Mouse (Mus musculus) natural killer cell, adult 2 months (primary cell): ENCODE results near the gene Ercc2.
A peak's percentile ranks its signal among the peaks of the same experiment; 100 is the strongest.

Experiments used
- DNase-seq, 2 experiments: peaks; one replicate each; pipeline ENCODE4 v3.0.0; 2022; ENCODE audit warnings: low spot score in 2 of 2

The Ercc2 gene

DNA sequence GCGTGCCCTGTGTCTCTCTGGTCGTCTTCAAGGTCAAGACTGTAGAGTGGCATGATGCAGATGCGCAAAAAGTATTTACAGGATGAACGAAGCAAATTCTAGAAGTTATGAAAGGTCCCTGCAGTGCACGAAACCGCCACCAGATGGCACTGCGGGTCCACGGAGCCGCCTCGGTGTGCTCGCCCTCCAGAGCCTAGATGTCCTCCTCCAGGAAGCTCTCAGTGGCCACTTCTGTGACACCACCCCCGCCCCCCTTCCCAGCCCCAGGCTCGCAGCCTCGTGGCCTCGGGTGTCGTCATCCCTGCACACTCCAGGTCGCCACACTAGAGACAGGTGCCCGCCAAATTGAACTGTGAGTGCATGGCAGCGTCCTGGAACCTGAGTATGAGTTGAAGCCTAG is 23.6 kb downstream of the Ercc2 start:
- DNase-seq, result peak; percentile 83 to 87

DNA sequence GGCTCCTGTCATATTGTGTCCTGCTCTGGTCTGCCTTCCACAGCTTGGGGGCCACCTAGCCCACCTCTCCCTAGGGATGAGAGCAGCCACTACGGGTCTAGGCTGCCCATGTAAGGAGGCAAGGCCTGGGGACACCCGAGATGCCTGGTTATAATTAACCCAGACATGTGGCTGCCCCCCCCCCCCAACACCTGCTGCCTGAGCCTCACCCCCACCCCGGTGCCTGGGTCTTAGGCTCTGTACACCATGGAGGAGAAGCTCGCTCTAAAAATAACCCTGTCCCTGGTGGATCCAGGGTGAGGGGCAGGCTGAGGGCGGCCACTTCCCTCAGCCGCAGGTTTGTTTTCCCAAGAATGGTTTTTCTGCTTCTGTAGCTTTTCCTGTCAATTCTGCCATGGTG is 27.9 kb downstream of the Ercc2 start:
- no peak for DNase-seq

DNA sequence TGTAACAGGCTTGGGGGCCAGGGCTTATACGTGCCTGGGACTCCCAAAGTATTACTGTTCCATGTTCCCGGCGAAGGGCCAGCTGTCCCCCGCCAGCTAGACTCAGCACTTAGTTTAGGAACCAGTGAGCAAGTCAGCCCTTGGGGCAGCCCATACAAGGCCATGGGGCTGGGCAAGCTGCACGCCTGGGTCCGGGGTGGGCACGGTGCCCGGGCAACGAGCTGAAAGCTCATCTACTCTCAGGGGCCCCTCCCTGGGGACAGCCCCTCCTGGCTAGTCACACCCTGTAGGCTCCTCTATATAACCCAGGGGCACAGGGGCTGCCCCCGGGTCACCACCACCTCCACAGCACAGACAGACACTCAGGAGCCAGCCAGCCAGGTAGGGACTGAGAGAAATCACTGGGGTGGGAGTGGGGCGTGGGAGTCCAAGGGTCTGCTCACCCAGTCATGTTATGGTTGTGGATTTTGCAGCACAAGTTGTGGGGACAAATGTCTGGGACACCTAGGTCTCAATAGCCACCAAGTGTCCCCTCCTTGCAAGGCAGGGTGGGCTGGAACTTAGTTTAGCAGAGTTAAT is 29.0 kb downstream of the Ercc2 start:
- DNase-seq, result no peak

- no peak for DNase-seq
Measured at GRCm38 (mm10) chr7:19411783-19412182, 30.0 kb downstream of the Ercc2 start.

DNA sequence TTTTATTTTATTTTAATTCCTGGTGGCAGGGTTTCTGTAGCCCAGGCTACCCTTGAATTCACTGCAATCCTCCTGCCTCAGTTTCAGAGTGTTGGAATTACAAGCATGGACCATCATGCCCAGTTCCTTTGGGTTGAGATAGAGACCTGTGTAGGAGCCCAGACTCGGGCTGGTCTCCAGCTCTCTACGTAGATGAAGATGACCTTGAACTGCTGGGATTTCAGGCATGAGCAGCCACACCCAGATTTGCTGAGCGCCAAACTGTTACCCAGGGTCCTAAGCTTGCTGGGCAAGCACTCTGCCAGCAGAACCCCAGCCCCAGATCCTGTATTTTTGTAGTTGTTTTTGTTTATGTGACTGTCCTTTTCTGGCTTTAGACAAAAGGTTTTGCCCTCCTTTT is 31.7 kb downstream of the Ercc2 start:
- DNase-seq, result no peak

DNA sequence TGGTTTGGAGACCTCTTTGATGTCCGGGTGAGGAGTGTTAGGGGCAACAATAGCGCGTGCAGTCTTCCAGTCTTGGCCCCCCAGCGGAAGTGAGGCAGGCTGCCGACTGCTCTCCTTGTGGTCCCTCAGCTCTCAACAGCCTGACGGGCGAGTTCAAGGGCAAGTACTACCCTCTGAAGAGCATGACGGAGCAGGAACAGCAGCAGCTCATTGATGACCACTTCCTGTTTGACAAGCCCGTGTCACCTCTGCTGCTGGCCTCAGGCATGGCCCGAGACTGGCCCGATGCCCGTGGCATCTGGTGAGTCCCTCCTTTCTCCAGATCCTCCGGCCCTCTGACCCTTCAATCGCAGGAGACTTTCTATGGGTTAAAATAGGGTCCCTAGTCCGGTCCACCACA is 34.8 kb downstream of the Ercc2 start:
- peak; percentile 18 to 36 for DNase-seq

- DNase-seq, result no peak
Measured at GRCm38 (mm10) chr7:19420121-19420520, 38.3 kb downstream of the Ercc2 start.

DNA sequence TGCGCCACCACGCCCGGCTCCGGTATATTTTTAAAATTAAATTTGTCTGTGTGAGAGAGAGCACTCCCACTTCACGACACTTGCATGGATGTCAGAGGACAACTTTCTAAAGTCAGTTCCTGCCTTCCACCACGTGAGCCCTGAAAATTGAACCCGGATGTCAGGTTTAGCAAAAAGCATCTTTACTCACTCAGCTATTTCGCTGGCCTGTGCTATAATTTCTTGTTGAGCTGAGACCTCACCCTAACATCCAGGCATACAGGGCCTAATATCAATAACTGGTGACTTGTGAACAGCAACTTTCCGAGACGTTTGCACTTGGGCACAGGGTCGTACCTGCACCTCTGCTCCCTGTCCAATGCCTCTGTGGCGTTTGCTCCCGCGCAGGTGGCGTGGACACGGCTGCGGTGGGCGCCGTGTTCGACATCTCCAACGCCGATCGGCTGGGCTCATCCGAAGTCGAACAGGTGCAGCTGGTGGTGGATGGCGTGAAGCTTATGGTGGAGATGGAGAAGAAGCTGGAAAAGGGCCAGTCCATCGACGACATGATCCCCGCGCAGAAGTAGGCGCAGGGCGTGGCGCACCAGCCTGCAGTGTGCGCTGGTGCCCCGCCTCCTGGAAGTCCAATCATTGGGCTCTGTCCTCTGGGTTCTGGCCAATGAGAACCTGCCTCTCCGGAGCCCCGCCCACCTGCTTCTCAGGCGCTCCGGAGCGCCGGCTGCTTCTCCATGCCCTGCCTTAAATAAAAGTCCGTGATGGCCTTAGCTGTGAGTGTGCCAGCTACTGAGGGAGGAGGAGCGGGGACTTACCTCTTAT is 39.2 kb downstream of the Ercc2 start:
- peak; percentile 63 to 79 for DNase-seq

DNA sequence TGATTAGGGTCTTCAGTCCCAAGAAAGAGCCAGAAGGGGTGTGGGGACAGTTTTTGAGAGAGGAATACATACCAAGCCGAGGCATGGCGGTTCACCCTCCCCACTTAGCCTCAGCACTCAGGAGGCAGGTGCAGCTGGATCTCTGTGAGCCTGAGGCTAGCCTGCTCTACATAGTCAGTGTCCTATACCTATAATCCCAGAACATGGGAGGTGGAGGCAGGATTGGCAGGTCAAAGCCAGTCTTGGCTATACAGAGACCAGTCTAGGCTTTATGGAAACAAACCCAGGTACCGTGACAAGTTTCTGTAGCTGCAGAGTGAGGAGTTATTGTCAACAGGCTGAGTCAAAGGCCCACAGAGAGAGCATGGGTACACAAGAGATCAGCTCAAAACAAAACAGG is 41.3 kb downstream of the Ercc2 start:
- DNase-seq, result no peak

DNA sequence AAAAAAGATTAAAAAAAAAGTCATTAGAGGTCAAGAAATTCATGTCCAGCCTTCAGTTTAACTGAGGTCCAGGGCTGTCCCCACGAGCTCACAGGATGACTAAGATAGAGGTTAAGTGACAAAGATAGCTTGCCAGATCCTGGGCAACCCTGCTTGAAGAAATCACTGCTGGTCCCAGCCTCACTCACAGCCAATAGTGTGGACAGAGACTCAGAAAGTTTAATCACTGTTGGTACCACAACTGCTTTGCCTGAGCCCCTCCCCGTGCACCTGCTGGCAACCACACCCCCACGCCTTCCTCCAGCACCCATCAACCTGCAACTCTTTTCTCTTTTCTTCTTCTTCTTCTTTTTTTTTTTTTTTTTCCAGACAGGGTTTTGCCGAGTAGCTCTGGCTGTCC is 42.2 kb downstream of the Ercc2 start:
- no peak for DNase-seq

DNA sequence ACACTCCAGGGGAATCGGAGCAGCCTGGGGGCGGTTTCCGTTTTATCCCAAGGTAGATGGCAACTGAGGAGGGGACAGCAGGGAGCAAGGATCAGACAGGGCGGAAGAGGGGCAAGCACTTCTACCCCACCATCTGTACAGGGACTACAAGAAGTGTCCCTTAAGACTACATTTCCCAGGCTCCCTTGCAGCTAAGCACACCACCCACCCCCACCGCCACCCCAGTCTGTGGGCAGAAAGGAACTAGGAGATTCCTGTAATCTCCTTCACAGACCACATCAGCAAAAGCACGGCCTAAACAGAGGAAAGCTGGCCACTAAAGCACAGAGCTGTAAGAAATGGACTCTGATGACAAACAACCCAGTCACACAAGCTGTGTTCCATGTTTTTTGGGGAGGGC is 44.5 kb downstream of the Ercc2 start:
- DNase-seq, result no peak

GRCm38 (mm10) chr7:19426888-19427287 is 45.1 kb downstream of the Ercc2 start:
- DNase-seq, result no peak

DNA sequence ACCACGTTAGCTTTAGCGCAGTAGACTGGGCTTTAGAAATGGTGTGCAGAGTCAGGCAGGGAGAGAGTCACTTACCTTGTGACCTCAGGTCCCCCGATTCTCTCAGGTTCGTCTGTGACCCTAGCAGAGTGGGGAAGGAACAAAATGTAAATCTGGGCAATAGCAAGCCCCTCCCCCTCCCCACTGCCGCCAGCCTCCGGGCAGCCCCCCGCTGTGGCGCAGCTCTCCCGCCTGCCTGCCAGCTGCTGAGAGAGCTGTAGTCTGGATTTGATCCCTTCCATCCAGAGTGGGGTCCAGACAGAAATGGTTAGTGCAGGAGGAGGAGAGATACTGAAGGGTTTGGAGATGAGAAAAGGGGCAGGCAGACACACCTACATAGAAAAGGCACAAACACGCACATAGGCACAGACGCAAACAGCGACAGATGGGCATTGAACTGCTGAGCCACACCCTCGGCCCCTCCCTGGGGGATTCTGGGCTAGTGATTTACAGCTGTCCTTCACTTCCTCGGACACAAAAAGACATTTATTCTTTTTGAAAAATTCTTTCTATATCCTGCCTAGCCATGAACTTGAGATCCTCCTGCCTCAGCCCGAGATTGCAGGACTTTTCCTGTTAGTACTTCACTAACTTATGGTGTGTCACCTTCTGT is 46.3 kb downstream of the Ercc2 start:
- no peak for DNase-seq

GRCm38 (mm10) chr7:19429726-19430125 is 47.9 kb downstream of the Ercc2 start:
- no peak for DNase-seq

DNA sequence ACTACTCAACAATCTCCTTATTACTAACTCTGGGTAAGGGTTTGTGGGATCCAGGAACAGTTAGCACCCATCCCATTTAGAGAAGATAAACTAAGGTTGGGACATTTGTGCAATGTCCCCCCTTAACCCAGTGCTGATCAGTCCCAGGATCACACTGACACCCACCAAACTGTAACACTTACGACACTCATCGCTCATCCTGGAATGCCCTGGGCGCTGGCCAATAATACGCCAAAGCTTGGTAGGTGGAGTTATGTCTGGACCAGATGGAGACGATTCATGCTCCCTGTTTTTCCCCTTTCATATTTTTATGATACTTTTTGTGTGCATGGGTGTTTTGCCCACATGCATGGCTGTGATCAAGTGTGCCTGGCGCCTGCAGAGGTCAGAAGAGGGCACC is 48.6 kb downstream of the Ercc2 start:
- no peak for DNase-seq

GRCm38 (mm10) chr7:19432475-19432874 is 50.7 kb downstream of the Ercc2 start:
- no peak for DNase-seq

DNA sequence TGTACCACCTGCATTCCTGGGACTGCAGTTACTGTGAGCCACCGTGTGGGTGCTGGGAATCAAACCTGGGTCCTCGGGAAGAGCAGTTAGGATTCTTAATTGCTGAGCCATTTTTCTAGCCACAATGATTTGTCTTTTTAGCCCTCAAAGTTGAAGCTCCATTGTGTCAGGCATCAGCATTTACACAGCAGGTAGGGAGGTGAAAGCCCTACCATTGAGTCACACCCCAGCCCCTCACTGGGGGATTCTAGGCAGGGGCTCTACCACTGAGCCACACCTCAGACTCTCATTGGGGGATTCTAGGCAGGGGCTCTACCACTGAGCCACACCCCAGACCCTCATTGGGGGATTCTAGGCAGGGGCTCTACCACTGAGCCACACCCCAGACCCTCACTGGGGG is 54.5 kb downstream of the Ercc2 start:
- no peak for DNase-seq

- no peak for DNase-seq
Measured at GRCm38 (mm10) chr7:19437048-19437447, 55.2 kb downstream of the Ercc2 start.

DNA sequence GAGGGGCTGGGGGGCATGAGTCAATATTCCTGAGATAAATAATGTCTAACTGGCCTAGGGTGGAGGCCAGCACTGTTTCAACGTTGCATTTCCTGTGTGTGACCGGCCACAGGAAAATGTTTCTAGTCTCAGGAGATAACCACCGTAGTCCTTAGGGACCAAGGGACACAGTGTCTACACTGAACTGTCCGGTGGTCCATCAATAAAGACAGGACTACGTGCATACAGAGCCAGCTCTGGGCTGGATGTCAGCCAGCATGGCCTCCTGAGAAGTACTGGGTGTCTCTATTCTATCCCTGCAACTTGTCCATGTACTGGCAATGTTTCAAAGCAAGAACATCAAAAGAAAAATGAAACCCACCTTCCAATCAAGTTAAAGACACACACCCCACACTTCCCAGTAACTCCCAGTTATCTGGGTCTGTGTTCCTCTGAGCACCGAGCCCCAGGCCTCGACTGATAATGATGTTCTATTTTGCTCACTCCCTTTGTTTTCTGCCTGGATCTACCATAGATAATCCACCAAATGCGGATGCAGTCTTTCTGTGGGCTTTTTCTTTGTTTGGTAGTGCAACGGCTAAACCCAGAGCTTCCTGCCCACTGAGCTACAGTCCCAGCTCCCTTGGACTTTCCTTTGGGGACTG is 59.8 kb downstream of the Ercc2 start:
- no peak for DNase-seq

GRCm38 (mm10) chr7:19443344-19443743 is 61.5 kb downstream of the Ercc2 start:
- peak; percentile 69 to 78 for DNase-seq

DNA sequence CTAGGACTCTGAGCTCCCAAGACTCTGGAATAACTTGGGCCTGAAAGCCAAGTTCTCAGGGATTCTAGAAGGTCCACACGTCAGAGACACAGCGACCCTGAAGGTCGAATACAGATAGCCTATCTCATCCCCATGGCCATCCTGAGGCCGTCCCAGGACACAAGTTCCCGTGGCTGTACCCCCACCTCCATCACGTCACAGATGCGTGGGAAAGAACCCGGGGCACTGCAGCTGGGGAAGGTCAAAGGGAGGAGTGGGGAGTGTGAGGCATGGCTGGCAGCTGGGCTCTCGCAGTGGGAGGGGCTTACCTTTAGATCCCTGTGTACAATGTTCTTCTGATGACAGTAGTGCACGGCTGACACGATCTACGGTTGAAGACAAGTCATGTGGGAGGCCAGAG is 63.0 kb downstream of the Ercc2 start:
- DNase-seq, result no peak
